Mouse (Mus musculus): ENCODE data around the gene Camta1. TPM values are rescaled to one million over a fixed set of nuclear protein-coding genes. Genes with fewer than 3 reads are reported as not detected.

Camta1 gene
- total RNA-seq, 1 experiment from 2014 or later: 7.4 TPM

DNA sequence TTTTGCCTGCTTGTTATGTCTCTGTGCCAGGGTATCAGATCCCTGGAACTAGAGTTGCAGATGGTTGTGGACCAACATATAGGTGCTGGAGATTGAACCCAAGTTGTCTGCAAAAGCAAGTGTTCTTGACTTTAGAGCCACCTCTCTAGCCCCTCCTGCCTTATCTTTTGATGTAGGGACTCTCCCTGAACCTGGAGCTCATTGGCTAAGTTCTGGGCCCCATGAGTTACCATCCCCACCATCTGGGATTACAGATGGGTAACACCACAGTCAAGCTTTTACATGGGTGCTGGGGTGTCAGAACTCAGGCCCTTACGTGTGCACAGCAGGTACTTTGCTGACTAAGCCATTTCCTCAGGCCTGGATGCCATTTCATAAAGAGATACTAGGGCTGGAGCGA is 150.3 kb downstream of the Camta1 start:
- ATAC-seq (ENCODE audit: extremely low read depth, insufficient number of reproducible peaks, low FRiP score, poor library complexity, severe bottlenecking): no peak

DNA sequence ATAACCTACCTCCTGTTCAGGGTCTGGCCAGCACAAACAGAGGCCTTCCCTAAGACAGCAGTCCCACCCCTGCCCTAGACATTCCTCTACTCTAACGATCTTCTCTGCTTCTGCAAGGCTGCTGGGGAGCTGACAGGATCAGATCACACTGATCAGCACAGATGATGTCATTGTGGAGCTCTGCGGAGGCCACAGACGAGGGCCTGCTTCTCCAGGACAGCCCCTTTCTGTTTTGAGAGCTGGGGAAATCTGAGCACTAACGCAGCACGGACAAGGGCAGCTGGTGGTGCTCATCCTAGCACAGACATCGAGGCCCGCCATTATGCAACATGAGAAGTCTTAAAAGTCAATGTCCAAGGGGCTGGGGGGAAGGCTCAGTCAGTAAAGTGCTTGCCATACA is 151.2 kb downstream of the Camta1 start:
- ATAC-seq (ENCODE audit: extremely low read depth, insufficient number of reproducible peaks, low FRiP score, poor library complexity, severe bottlenecking): no peak

DNA sequence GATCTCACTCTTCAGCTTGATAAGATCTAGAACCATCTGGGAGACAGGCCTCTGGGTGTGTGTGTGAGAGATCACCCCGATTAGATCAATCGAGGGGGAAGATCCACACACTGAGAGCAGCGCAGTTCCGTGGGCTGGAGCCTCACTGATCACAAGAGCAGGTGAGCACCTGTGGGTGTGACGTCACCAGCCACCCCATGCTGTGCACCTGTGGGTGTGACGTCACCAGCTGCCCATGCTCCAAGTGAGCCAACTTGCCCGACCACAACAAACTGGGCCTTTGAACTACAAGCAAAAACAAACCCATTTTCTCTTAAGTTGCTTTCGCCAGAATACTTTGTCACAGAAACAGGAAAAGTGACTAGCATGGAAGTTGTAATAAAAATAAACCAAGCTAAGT is 152.4 kb downstream of the Camta1 start:
- ATAC-seq (ENCODE audit: extremely low read depth, insufficient number of reproducible peaks, low FRiP score, poor library complexity, severe bottlenecking): no peak

DNA sequence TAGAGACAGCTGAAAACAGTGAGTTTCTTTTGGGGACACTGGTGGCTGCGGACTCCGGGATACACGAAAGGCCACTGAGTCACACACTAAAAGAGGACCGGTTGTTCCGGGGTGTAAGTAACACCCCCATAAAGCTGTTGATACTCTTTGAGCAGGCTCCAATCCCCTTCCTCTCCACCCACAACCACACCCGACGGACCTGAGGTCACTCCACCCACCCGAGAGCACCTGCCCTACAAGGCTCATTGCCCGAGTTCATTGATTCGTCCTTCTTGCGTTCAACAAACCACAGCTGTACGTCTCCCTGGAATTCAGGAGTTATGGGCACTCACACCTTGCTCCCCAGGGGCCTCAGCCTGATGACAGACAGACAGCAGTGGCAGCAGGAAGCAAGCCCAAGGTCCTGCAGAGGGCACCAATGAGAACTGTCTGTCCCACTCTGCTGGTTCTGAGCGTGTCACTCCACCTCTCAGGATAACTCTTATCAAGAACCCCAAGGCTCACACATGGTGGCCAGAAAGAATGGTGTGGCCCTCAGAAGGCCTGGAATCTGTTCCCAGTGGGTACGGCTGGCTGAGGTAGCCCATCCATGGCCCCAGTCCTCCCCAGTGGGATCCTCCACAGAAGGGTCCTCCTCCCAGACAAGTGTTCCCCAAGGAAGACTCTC is 158.5 kb downstream of the Camta1 start:
- ATAC-seq (ENCODE audit: extremely low read depth, insufficient number of reproducible peaks, low FRiP score, poor library complexity, severe bottlenecking): no peak

DNA sequence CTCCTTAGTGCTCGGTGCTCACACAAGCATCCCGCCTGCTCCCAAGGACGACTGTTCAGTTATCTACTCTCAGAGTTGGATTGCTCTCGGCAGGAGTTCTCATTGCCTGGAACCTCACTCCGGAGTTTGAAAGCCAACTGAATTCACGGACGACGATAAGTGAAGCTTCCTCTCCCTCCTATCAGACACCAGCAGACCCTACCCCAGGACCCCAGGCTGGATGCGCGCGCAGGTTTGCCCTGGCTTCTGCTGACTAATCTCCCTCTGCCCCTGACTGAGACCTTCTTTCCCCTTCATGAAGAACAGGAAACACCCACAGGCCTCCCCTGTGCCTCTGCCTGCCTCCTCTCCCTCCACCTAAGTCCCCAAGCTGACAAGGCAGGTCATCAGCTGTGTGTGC is 159.2 kb downstream of the Camta1 start:
- ATAC-seq (ENCODE audit: extremely low read depth, insufficient number of reproducible peaks, low FRiP score, poor library complexity, severe bottlenecking): no peak

DNA sequence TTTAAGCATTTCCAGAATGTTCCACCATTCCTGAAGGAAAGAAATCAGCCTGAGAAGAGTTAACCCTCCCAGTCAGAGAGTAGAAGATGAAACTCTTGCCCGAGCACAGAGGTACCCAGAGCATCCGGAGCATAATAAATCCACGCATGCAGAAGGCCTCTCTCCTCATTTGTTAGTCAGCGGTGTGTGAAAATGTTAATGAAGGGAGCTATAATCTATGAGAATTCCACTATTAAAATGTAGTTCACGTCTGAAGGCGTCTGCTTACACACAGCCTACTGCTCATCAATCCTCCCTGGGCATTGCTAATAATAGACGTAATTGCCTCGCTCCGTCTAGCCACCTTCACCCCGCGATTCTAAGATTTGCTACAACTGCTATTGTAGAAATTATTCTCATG is 165.7 kb downstream of the Camta1 start:
- ATAC-seq (ENCODE audit: extremely low read depth, insufficient number of reproducible peaks, low FRiP score, poor library complexity, severe bottlenecking): no peak

DNA sequence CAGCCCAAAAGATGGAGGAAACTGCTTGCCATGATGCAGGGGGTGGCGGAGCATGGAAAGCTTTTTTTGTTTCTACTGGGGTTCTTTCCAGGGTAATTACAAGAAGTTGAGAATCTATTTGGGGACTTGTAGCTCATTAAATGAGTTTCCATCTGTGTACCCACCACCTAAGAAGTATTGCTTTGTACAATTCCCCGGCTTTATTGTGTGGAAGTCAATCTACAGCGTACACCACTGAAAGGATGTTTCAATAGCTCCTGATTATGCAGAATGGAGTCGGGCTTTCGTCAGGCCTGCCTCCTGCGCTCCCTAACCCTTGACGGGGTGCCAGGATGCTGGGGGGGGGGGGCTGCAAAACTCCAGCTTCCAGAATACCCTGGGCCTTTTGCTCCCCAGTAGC is 167.1 kb downstream of the Camta1 start:
- ATAC-seq (ENCODE audit: extremely low read depth, insufficient number of reproducible peaks, low FRiP score, poor library complexity, severe bottlenecking): no peak

DNA sequence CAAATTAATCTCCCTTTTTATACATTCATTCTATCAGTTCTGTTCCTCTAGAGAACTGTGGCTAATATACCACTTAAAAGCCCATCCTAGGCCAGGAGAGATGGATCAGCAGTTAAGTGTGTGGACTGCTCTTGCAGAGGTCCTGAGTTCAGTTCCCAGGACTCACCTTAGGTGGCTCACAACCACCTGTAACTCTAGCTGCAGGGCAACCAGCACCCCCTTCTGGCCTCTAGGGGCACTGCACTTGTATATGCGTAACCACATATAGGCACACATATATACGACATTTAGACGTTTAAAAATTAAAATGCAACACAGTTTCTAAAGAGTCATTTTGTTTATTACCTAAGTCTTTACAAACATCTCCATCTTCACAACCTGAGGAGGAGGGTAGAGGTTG is 167.6 kb downstream of the Camta1 start:
- ATAC-seq (ENCODE audit: extremely low read depth, insufficient number of reproducible peaks, low FRiP score, poor library complexity, severe bottlenecking): no peak

DNA sequence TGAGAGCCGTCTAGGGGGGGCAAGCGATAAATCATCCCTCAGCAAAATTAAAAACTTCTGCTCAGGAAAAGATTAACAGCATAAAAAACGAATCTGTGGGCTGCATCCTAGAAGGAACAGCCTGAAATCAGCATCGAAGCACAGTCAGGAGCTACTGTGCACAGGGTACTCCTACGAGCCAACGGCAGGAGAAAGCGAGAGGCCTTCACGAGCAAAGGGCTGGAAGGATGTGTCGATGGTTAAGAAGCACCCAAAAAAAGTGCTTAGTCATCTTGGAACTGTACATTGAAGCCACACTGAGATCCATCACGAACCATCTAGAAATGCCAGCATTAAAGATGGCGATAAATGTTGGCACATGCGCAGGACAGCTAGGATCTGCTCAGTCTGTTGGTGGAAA is 171.6 kb downstream of the Camta1 start:
- ATAC-seq (ENCODE audit: extremely low read depth, insufficient number of reproducible peaks, low FRiP score, poor library complexity, severe bottlenecking): no peak

DNA sequence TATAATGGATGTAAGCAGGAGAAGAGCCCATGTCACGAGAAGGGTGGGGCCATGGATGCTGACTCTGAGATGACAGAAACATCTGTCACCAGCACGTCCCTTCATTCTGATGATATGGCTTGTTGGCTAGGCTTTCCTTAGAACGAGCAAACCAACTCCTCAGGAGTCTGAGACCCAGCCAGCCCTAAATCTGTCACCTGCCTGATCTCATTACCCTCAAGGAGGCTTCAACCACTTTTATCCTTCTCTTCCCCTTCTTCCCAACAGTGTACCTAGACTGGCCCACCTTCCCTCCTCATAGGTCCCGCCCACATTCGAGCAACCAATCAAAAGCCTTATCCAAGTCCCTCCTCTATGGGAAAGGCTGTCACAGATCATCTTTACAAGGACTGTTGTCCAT is 173.5 kb downstream of the Camta1 start:
- no peak for ATAC-seq (ENCODE audit: extremely low read depth, insufficient number of reproducible peaks, low FRiP score, poor library complexity, severe bottlenecking)

DNA sequence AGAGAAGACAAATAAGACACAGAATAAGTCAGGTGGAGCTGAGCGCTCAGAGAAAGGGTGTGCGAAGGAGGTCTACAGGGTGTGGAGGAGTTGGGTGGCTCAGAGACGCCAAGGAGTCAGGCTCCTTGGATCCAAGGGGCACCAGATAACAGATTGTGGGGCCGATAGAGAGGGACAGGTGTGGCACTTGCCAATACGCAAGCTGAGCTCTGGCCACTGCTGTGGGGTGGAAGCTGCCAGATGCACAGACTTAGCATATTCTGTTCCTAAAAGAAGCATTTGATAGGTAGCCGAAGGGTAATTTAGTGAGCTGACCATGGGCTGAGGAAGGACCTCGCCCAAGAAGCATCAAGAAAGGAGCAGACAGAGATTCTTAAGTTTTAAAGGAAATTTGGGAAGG is 177.1 kb downstream of the Camta1 start:
- ATAC-seq (ENCODE audit: extremely low read depth, insufficient number of reproducible peaks, low FRiP score, poor library complexity, severe bottlenecking): no peak

DNA sequence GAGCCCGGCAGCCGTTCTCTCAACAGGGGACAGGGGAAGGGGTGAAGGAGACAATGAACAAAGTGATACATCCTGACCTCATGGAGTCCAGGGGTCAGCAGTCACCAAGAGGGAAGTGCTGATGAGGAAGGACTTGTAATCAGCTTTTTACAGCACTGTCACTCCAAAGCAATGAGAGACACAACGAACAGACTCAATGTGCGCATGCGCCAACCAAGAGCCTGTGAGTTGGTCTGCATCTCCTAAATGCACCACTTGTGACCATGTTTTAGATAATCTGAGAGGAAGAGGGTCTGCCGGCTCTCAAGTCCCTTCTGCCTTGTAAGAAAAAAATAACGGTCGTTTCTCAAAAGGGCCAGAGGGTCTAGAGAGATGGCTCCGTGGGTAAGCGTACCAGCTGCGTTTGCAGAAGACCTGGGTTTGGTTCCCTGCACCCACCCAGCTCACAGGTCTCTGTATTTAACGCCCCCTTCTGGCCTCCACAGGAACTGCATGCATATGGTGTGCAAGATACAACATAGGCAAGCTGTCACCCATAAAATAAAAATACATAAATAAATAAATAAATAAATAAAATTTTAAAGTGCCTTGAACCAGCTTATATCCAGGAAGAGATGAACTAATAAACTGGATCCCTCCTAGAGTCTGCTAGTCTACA is 178.7 kb downstream of the Camta1 start:
- no peak for ATAC-seq (ENCODE audit: extremely low read depth, insufficient number of reproducible peaks, low FRiP score, poor library complexity, severe bottlenecking)

DNA sequence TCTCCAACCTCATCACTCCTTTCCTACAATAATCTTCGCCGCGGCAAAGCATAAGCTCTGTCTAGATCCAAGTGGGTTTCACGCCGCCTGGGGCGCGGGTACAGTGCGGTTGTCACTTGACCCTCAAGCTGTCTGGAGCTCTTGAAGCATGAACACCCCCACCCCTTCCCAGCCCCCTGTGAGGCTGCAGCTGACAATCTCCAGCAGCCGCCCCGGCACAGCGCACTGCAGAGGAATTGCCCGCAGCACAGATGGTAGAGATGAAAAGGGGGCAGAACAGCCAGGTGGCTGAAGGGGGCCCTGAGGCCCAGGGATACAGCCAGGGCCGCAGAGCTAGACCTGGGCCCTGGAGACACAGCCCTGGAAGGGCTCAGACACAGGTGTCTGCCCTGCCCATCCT is 189.2 kb downstream of the Camta1 start:
- no peak for ATAC-seq (ENCODE audit: extremely low read depth, insufficient number of reproducible peaks, low FRiP score, poor library complexity, severe bottlenecking)

DNA sequence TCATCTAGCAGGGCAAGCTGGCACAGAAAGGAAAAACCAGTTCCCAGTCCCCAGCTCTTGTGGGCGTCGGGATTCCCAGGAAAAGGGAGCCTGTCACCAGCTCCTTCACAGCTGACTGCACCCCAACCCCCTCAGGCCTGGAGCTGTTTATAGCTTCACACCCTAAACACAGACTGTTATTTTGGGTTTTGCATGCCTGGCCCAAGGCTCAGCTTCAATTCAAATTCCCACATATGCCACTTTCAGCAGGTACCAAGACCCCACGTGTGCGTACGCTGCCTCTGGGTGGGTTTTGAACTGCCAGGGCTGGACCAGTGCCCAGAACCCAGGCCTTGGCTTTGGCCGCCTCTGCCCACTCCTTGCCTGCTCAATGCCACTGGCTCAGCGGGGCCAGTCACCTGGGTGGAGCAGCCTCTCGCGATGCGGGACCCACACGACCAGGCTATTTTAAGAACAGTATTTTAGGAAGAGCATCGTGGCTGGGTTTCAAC is 195.2 kb downstream of the Camta1 start:
- ATAC-seq (ENCODE audit: extremely low read depth, insufficient number of reproducible peaks, low FRiP score, poor library complexity, severe bottlenecking): no peak

DNA sequence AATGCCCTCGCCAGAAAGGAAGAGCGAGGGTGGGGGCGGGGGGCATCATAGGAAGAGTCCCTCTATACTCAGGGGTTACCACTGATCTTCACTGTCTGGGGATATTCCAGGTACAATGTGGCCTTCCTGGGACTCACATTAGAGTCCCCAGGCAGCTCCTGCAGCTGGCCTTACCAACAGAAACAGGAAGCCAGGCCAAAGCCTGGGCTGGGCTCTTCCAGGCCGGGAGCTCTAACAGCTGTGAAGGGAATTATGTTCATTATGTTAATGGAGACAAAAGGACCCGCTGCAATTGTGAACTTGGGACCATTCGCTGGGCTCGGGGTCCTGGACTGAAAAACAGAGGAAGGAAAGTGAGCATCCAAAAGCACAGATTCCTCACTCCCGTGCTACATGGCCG is 200.2 kb downstream of the Camta1 start:
- ATAC-seq (ENCODE audit: extremely low read depth, insufficient number of reproducible peaks, low FRiP score, poor library complexity, severe bottlenecking): no peak

DNA sequence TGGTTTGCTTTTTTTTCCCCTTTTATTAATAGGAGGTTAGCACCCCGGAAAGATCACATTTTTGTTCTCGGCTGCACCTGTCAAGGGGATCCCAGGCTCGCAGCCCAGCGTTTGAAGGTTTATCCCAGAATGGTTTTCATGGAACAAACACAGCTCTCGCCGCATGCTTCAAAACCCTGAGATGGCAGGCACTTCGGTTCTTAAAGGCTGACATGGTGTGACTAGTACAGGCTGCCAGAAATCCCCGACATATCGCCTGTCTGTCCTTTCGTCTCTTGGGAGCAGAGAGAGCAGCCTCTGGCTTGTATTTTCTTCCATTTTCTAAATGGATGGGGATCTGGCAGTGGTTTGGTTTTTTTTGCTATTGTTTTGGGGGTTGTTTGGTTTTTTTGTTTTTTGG is 205.2 kb downstream of the Camta1 start:
- ATAC-seq (ENCODE audit: extremely low read depth, insufficient number of reproducible peaks, low FRiP score, poor library complexity, severe bottlenecking): no peak

DNA sequence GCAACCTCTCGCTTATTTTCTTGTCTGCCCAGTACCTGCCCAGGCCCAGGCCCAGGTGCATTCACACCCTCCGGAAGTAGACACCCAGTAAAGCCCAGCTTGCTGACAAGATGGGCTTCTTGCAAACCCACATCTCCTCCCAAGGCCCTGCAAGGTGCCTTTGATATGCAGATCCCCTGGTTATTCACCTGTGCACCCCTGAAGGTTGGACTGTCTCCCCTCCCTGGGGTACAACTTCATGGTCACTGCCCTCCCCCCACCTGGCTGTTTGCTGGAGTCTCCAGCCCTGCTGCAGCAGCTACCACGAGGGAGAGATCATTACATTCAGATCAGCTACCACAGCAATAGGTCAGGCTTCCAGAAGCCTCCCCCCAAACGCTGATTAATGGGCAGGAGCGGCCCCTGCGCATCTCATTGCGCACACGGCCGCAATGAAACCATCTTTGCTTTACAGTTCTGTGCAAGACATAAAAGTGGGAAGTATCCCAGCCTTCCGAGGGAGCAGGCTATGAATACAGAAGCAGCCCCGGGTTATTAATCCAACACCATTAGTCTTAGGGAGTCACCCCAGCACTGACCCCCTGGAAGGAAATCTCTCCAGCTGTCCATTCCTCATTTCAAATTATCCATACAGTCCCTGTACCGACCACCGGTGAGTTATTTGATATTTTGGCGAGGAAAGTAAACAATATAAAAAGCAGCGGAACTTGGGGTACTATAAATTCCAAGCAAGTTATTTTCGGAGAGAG is 205.9 kb downstream of the Camta1 start:
- ATAC-seq (ENCODE audit: extremely low read depth, insufficient number of reproducible peaks, low FRiP score, poor library complexity, severe bottlenecking): no peak

DNA sequence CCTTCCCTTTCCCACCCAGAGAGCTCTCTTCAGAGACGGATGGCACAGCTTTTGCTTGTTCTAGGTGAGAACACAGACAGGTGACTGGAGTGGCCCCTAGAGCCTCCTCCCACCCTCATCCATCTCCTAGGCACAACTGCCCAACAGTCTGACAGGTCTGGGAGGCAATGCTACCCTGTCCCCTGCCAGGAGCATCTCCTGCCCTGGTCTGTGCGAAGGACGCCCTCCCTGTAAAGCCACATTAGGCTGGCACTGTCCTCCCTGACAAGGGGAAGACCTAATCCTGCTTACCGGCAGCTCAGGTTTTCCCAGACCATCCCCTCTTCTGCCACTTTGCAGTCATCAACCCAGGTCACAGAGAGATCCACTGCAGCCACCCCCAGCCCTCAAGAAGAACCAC is 206.4 kb downstream of the Camta1 start:
- ATAC-seq (ENCODE audit: extremely low read depth, insufficient number of reproducible peaks, low FRiP score, poor library complexity, severe bottlenecking): no peak

DNA sequence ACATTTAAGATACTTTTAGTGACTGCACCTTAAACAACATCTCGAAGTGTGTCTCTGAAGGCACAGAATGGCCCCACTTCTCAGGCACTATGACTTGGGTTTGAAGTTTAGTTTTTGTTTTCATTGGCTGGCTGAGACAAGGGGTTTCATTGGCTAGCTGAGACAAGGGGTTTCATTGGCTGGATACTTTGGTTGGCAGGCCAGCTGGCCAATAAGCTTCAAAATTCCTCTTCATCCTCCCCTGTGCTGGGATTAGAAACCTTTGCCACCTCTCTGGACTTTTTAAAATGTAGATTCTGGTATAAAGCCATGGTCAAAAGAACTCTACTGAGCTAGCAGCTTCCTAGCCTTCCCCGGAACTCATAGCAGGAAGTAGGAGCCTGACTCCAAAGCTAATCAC is 219.3 kb downstream of the Camta1 start:
- ATAC-seq (ENCODE audit: extremely low read depth, insufficient number of reproducible peaks, low FRiP score, poor library complexity, severe bottlenecking): no peak

DNA sequence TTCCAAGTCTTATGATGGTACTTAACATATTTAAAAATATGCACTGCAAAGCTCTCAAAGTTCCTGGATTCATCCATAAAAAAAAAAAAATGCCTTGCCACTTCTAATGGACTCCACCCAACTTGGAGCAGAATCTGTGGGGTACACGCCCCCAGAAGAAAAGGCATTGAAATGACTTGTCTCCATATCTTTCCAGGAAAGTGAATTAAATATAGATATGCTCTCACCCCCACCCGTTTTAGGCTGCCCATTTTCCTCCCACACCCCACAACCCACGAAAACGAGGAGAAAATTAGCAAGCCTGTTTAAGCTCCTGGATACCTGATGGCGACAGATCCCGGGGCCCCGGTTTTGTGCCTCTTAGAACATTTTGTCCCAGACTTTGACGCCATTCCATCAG is 220.7 kb downstream of the Camta1 start:
- ATAC-seq (ENCODE audit: extremely low read depth, insufficient number of reproducible peaks, low FRiP score, poor library complexity, severe bottlenecking): no peak

All from neutrophil, adult 5-6 weeks (primary cell).